8 mouse cellular contexts compared by ENCODE assay signal in the genomic region with DNA sequence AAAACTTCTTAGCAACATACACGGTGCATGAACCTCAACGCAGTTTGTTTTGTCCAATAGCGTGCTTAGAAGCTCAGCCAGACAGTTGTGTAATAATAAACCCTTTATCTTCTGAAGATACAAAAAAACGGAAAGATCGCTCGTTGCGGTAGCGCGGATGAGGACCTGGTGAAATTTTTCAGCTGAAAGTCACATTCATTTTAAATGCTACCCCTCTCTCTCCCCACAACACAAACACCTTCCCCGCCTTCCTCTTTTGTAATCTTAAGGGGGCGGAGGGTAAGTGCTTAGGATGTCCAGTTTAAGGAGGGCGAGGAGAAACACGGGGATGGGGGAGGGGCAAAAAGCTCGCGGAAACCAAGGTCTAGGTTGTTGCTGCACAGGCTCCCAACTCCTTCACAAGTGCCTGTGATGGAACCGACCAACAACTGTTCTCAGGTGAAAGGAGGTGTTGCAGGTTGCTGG. TPM values are rescaled to one million over a fixed set of nuclear protein-coding genes. Genes with fewer than 3 reads are reported as not detected.
A peak's percentile ranks its signal among the peaks of the same experiment; 100 is the strongest.
DNase-seq lines count a peak whose midpoint lies in the region; ATAC-seq lines count a peak whose summit lies in the region.

No protein-coding gene starts in this region.

- H3K4me1 ChIP-seq in embryonic facial prominence, embryonic 14.5 days (ENCODE audit: control insufficient read depth, insufficient read depth, low read length), result peaks cover 30% of the 10 kb centered on the region

- WGBS in embryonic facial prominence, embryonic 14.5 days, result under 1% methylated on average over 16 of the region's 16 CpGs

- H3K9me3 ChIP-seq in embryonic facial prominence, embryonic 14.5 days (ENCODE audit: control insufficient read depth, low read length), result no peaks in the 10 kb centered on the region

- no peaks in the 10 kb centered on the region for H3K36me3 ChIP-seq in embryonic facial prominence, embryonic 14.5 days (ENCODE audit: control insufficient read depth, insufficient read depth, low read length)

- DNase-seq in CD4-positive, CD25-positive, alpha-beta regulatory T cell, adult 2 months (ENCODE audit: low read depth, low spot score), result peak; percentile 34
- DNase-seq in NIH3T3 (ENCODE audit: low read depth), result peak; percentile 21
- DNase-seq in embryonic facial prominence, embryonic 14.5 days (ENCODE audit: low spot score), result peak; percentile 79
- DNase-seq in heart, postnatal 4 days, result peak; percentile 63
- peak; percentile 44 for DNase-seq in layer of hippocampus, adult 9-11 months
- peak; percentile 60 for DNase-seq in lung, postnatal 14 days
- DNase-seq in ovary, postnatal 36 days (ENCODE audit: low spot score), result peak; percentile 53

- H3K4me2 ChIP-seq in embryonic facial prominence, embryonic 14.5 days (ENCODE audit: low read depth, low read length), result peak overlapping the region; percentile 74

- H3K9ac ChIP-seq in embryonic facial prominence, embryonic 14.5 days (ENCODE audit: low read depth, low read length), result peak overlapping the region; percentile 83

- peak overlapping the region; percentile 95; the same call in 1 of the 2 replicates for H3K27ac ChIP-seq in embryonic facial prominence, embryonic 14.5 days (replicated peaks; ENCODE audit: low read depth, low read length)

- ATAC-seq in embryonic facial prominence, embryonic 14.5 days (ENCODE audit: low read depth), result peak; percentile 6; the same call in 1 of the 2 replicates
- no peak for ATAC-seq in erythroid progenitor cell, adult 5-6 weeks (replicated peaks; ENCODE audit: low FRiP score, poor library complexity, severe bottlenecking)

- H3K27me3 ChIP-seq in embryonic facial prominence, embryonic 14.5 days (replicated peaks; ENCODE audit: control insufficient read depth, insufficient read depth, low read length), result no peaks in the 10 kb centered on the region; the same call in 1 of the 2 replicates

- peak overlapping the region; percentile 86 for H3K4me3 ChIP-seq in embryonic facial prominence, embryonic 14.5 days (ENCODE audit: low read depth, low read length)

RNA-seq across cellular contexts. Expression of a gene that starts 1.4 kb away (rescaled TPM):
- 11.7 and 11.9 TPM in 2 replicates for polyA plus RNA-seq in embryonic facial prominence, embryonic 14.5 days (2014; fragmentation: Nextera tagmentation; extraction: Ambion mirVana)
- 10 to 100 TPM; 36.9 to 38.6 TPM for total RNA-seq in heart, postnatal 4 days (2021)
- 2.9 and 5.0 TPM in 2 replicates for total RNA-seq in erythroid progenitor cell, adult 5-6 weeks (2015; ENCODE audit: low replicate concordance)
- 1.1 and 1.2 TPM in 2 replicates for total RNA-seq in erythroid progenitor cell, adult 5-6 weeks (2017; ENCODE audit: low replicate concordance)

Comparison
In these comparisons a context has a peak if more than half of its experiments do, and no peak if none do; other contexts are left out.
1. DNase-seq: peak in every context shown above with its lines; median percentile 79 in embryonic facial prominence, embryonic 14.5 days; 63 in heart, postnatal 4 days; 60 in lung, postnatal 14 days; 53 in ovary, postnatal 36 days; 44 in layer of hippocampus, adult 9-11 months; 34 in CD4-positive, CD25-positive, alpha-beta regulatory T cell, adult 2 months; 21 in NIH3T3.
2. RNA of a gene that starts 1.4 kb away (total RNA-seq): 36.9 to 38.6 TPM in heart, postnatal 4 days; 1.1 to 5.0 TPM in erythroid progenitor cell, adult 5-6 weeks; every median in the first group is over 4 times any median in the second.